Mouse (Mus musculus) retina, embryonic 14.5 days (tissue): Measurements from ENCODE around the gene Lipa.

Experiments
- DNase-seq: peaks from one replicate; pipeline ENCODE4 v3.0.0-alpha.2; 2015; ENCODE audit warnings: low spot score

Gene Lipa

DNA sequence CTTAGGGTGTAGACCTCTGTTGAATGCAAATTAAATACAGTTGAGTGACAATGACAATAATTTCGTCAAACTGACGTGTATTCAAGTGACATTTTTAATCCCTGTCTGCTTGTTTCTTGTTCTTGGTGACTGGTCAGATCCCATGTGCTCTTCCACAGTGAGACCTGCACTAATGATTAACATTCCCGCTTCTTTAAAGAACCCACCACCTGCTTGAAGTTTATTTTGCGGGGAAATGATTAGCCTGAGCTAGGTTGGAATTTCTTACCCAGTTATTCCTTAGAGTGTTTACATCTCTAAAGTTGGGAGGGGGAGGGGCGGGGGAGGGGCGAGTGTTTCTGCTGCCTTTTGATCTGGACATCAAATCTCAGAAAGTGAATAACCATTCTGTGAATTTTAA, 59.1 kb downstream of the Lipa start:
- DNase-seq, result no peak

DNA sequence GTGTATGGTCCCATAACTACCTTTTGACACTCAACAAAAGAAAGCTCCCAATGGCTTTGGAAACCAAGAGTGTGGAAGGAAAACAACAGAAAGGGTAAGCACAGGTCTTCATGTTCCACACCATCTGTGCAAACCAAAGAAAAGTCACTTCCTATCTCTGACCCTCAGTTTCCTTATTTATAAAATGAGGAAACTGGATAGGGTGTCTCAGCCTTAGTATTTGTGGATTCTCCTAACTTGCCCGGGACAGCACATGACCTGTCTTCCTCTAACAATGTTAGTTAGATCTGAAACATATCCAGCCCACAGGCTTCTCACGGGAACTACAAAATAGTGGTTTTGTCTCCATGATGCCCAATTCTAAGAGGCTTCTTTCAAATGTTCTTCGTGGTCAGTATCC, 62.8 kb downstream of the Lipa start:
- no peak for DNase-seq

- DNase-seq, result no peak
These were observed 65.7 kb downstream of the Lipa start for GRCm38 (mm10) chr19:34461451-34462019.

GRCm38 (mm10) chr19:34450784-34451370, 76.4 kb downstream of the Lipa start:
- no peak for DNase-seq

GRCm38 (mm10) chr19:34448851-34449250, 78.4 kb downstream of the Lipa start:
- DNase-seq, result no peak

- DNase-seq, result no peak
These were observed 81.8 kb downstream of the Lipa start for GRCm38 (mm10) chr19:34445410-34446012.

- no peak for DNase-seq
These were observed 82.5 kb downstream of the Lipa start for GRCm38 (mm10) chr19:34444785-34445184.
